Mouse (Mus musculus): Measurements from ENCODE around the gene Arih1.
"Not testable (repeated sequence)": the region's sequence is repeated elsewhere in the genome, so short reads cannot be mapped to it uniquely, and the experiment has no call there.

Arih1 gene

GRCm38 (mm10) chr9:59469446-59469845, 17.0 kb downstream of the Arih1 start:
- in situ Hi-C loops (cut with MboI; ENCODE audit: unreplicated experiment in 2 of 2), result no loop called here

- in situ Hi-C loops (cut with MboI; ENCODE audit: unreplicated experiment in 2 of 2), result no loop called here
These were observed 22.1 kb downstream of the Arih1 start for GRCm38 (mm10) chr9:59464293-59464692.

DNA sequence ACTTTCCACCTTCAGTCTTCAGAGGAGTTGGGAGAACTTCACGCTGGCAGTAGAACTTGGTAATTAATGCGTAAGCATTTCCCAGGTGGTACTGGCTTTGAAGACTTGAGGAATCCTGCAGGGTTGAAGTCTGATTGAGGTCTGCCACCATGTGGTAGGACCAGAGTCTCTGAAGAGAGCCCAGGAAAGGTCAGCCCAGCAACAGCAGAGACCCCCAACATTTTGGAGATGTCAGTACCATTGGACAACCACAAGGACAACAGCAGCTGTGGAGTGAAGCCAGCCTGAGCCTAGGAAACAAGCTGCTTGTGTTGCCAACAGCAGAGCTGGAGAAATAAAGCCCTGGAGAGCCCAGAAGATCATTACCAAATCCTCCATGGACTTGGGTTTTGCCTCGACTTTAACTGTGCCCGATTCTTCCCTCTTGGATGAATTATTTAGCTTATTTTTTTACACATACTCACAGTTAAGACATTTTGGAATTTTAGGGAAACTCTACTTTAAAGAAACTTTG, 27.4 kb downstream of the Arih1 start:
- in situ Hi-C loops (cut with MboI; ENCODE audit: unreplicated experiment in 2 of 2), result no loop called here

DNA sequence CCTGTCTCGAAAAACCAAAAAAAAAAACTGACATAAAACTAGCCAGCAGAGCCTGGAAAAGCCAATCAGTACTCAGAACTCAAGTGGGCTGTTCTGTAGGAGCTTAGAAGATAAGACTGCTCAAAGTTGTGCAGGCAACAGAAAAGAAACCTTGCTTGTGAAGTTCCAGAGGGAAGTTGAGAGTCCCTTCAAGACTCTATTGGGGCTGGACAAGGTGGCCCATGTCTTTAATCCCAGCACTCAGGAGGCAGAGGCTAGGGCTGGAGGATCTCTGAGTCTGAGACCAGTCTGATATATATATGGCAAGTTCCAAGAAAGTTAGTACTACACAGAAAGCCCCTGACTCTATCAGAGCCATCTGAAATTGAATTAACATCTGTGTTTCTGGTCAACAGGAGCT, 28.0 kb downstream of the Arih1 start:
- in situ Hi-C loops (cut with MboI; ENCODE audit: unreplicated experiment in 2 of 2), result no loop called here

DNA sequence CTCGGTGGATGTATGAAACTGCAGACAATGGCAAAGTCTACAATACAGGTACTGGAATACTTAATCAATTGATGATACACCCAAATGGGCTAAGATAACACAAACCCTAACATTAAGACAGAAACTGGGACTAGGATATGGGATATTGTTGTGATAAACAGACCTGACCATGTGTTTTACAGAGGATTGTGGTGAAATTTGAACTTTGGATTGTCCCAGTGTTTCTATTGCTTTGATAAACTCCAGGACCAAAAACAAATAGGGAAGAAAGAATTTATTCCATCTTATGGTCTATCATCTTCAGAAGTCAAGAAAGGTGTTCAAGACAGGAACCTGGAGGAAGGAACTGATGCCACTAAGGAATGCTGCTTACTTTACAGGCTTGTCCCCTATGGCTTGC, 28.7 kb downstream of the Arih1 start:
- in situ Hi-C loops (cut with MboI; ENCODE audit: unreplicated experiment in 2 of 2), result no loop called here

- in situ Hi-C loops (cut with MboI; ENCODE audit: unreplicated experiment in 2 of 2), result no loop called here
These were observed 30.9 kb downstream of the Arih1 start for GRCm38 (mm10) chr9:59455404-59456068.

DNA sequence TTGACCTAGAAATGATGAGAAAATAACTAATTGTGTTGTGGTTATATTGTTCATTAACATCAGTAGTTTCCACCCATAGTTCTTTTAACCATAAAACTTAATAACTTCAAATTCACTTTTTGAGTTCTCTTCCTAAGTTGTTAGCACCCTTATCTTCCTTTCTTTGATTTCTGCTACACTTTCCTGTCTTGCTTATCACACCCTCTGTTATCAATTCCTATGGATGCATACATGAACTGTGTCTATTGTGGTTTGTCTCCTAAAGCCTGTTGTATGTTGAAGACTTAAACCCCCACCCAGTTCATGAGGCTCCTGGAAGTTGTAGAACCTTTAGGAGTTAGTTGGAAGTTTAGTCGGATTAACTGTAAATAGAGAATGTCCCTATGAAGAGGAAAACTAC, 52.7 kb downstream of the Arih1 start:
- in situ Hi-C loops (cut with MboI; ENCODE audit: unreplicated experiment in 2 of 2), result no loop called here

GRCm38 (mm10) chr9:59431626-59432025, 54.8 kb downstream of the Arih1 start:
- in situ Hi-C loops (cut with MboI; ENCODE audit: unreplicated experiment in 2 of 2), result no loop called here

GRCm38 (mm10) chr9:59420487-59420886, 65.9 kb downstream of the Arih1 start:
- in situ Hi-C loops (cut with MboI; ENCODE audit: unreplicated experiment in 2 of 2), result no loop called here

- in situ Hi-C loops (cut with MboI; ENCODE audit: unreplicated experiment in 2 of 2), result no loop called here
These were observed 79.1 kb downstream of the Arih1 start for GRCm38 (mm10) chr9:59407271-59407670.

GRCm38 (mm10) chr9:59389086-59389485, 97.3 kb downstream of the Arih1 start:
- in situ Hi-C loops (cut with MboI; ENCODE audit: unreplicated experiment in 2 of 2), result no loop called here

- in situ Hi-C loops (cut with MboI; ENCODE audit: unreplicated experiment in 2 of 2), result no loop called here
These were observed 98.1 kb downstream of the Arih1 start for GRCm38 (mm10) chr9:59388311-59388710.

- in situ Hi-C loops (cut with MboI; ENCODE audit: unreplicated experiment in 2 of 2), result no loop called here
These were observed 99.0 kb downstream of the Arih1 start for GRCm38 (mm10) chr9:59387461-59387860.

GRCm38 (mm10) chr9:59375626-59376025, 110.8 kb downstream of the Arih1 start:
- in situ Hi-C loops (cut with MboI; ENCODE audit: unreplicated experiment in 2 of 2), result no loop called here

- in situ Hi-C loops (cut with MboI; ENCODE audit: unreplicated experiment in 2 of 2), result no loop called here
These were observed 116.8 kb downstream of the Arih1 start for GRCm38 (mm10) chr9:59369646-59370045.

DNA sequence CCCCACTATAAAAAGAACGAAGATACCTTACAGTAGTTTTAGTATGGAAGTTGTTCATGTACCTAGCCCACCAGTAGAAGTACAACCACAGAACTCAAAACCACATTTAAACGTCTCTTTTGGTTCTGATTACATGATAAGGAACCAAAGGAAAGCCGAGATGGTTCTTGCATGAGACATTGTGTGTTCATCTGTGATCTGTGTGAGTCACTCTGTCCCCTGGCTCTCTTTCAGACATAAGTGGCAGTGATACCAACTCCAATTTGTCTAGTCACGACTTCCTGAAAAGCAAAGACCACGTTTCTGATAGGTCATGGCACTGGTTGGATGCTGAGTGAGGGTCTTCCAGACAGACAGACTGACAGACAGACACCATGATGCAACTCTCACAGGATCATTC, 117.2 kb downstream of the Arih1 start:
- in situ Hi-C loops (cut with MboI; ENCODE audit: unreplicated experiment in 2 of 2), result no loop called here

DNA sequence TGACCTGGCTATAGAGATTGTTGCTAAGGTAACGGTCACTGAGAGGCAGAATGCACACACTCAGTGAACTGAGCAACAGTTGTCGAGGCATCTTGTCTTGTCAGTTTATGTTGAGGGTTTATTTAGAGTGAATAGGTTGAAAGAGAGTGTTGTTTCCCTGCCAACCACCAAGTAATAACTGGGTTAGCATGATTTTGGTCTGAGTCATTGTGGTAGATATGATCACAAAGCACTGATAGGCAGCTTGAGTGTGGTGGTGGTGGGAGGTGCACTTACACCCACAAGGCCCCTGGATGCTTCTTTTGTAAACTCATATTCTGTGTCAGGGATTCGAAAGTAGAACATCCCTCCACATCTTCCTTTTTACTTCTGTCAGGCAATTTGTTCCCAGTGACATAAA, 125.9 kb downstream of the Arih1 start:
- in situ Hi-C loops (cut with MboI; ENCODE audit: unreplicated experiment in 2 of 2), result not testable (repeated sequence)

- in situ Hi-C loops (cut with MboI; ENCODE audit: unreplicated experiment in 2 of 2), result not testable (repeated sequence)
These were observed 128.4 kb downstream of the Arih1 start for GRCm38 (mm10) chr9:59358041-59358440.

GRCm38 (mm10) chr9:59353253-59353639, 133.2 kb downstream of the Arih1 start, which contains the start of gene Bbs4:
TSS of gene Bbs4 (minus strand) at chr9:59353508.
- in situ Hi-C loops (cut with MboI; ENCODE audit: unreplicated experiment in 2 of 2), result no loop called here

- in situ Hi-C loops (cut with MboI; ENCODE audit: unreplicated experiment in 2 of 2), result no loop called here
These were observed 133.7 kb downstream of the Arih1 start for GRCm38 (mm10) chr9:59352586-59353252.

- in situ Hi-C loops (cut with MboI; ENCODE audit: unreplicated experiment in 2 of 2), result loop anchor here (5.0 kb wide), 2 partner anchors 131 to 321 kb away; no protein-coding TSS in a partner anchor
These were observed 140.2 kb downstream of the Arih1 start for GRCm38 (mm10) chr9:59346176-59346575.

GRCm38 (mm10) chr9:59340002-59340401, 146.4 kb downstream of the Arih1 start:
- in situ Hi-C loops (cut with MboI; ENCODE audit: unreplicated experiment in 2 of 2), result loop anchor here (5.0 kb wide), 3 partner anchors 137 to 227 kb away; no protein-coding TSS in a partner anchor

Measured in v-Abl transformed pro-B cells (cell line).